Mouse (Mus musculus) CH12.LX (cell line): ENCODE measurements around the gene Esr2. TPM values are rescaled to one million over a fixed set of nuclear protein-coding genes. Genes with fewer than 3 reads are reported as not detected.

Experiments
- DNase-seq: peaks from one replicate; pipeline ENCODE4 v3.0.0-alpha.2; 2013; ENCODE audit errors: extremely low read depth
- H3K27ac ChIP-seq: 2 replicates; pipeline ENCODE4 v1.5.1; 2012; ENCODE audit warnings: low read depth, mild to moderate bottlenecking, control low read depth, moderate library complexity; ENCODE audit not compliant: insufficient read depth
- H3K27me3 ChIP-seq: replicated peaks from 2 replicates; pipeline ENCODE3; 2012; ENCODE audit warnings: inconsistent platforms
- H3K36me3 ChIP-seq, 2 experiments: replicated peaks in 1 of 2; 2 replicates each; pipeline versions ENCODE3 to v1.6.1; 2012; ENCODE audit warnings: inconsistent platforms in 1 of 2, low read length in 1 of 2, mild to moderate bottlenecking in 1 of 2, mixed read lengths in 1 of 2, moderate library complexity in 1 of 2; ENCODE audit not compliant: control insufficient read depth in 1 of 2, insufficient read depth in 1 of 2
- H3K4me1 ChIP-seq, 2 experiments: 2 replicates each; pipeline ENCODE4 v1.6.1; 2012; ENCODE audit warnings: inconsistent platforms in 1 of 2, moderate library complexity in 1 of 2; ENCODE audit not compliant: insufficient read depth in 2 of 2, control insufficient read depth in 1 of 2
- H3K4me2 ChIP-seq: 2 replicates; pipeline ENCODE4 v1.6.1; 2012; ENCODE audit warnings: low read depth, mild to moderate bottlenecking, control low read depth; ENCODE audit not compliant: poor library complexity, insufficient read depth, severe bottlenecking
- H3K4me3 ChIP-seq, 3 experiments: fragments of 150-350 bp in 1 of 3; sonication (generic) in 1 of 3; replicated peaks in 1 of 3; 2 replicates each; pipeline versions ENCODE3 to v1.5.1; 2011 to 2012; ENCODE audit warnings: low read depth in 2 of 3, low read length in 2 of 3, mild to moderate bottlenecking in 2 of 3, moderate library complexity in 2 of 3, control low read depth in 1 of 3, improper control_type of control experiment in 1 of 3, inconsistent platforms in 1 of 3, mixed read lengths in 1 of 3; ENCODE audit not compliant: poor library complexity in 1 of 3
- H3K79me2 ChIP-seq: replicated peaks from 2 replicates; pipeline ENCODE4 v1.6.1; 2012; ENCODE audit warnings: mild to moderate bottlenecking, moderate library complexity; ENCODE audit not compliant: control insufficient read depth, poor library complexity, insufficient read depth, severe bottlenecking; ENCODE audit errors: extremely low read depth
- H3K9ac ChIP-seq: 2 replicates; pipeline ENCODE4 v1.6.1; 2012; ENCODE audit warnings: low read depth, mild to moderate bottlenecking, control low read depth, moderate library complexity; ENCODE audit not compliant: insufficient read depth
- H3K9me3 ChIP-seq: replicated peaks from 2 replicates; pipeline ENCODE3; 2012; ENCODE audit warnings: low read length, inconsistent platforms, mixed read lengths
- CHD1 ChIP-seq: IDR thresholded peaks from 2 replicates; pipeline ENCODE4 v1.6.1; 2012; ENCODE audit warnings: low read depth, low read length, improper control_type of control experiment, inconsistent platforms
- CHD2 ChIP-seq: IDR thresholded peaks from 2 replicates; pipeline ENCODE4 v1.6.1; 2011; ENCODE audit warnings: low read length, improper control_type of control experiment
- ELF1 ChIP-seq: IDR thresholded peaks from 2 replicates; pipeline ENCODE4 v1.6.1; 2014; ENCODE audit warnings: low read depth, mild to moderate bottlenecking, inconsistent platforms, low read length, improper control_type of control experiment
- GABPA ChIP-seq: IDR thresholded peaks from 2 replicates; pipeline ENCODE4 v1.6.1; 2012; ENCODE audit warnings: low read depth, low read length, improper control_type of control experiment, inconsistent platforms; ENCODE audit not compliant: insufficient replicate concordance
- HCFC1 ChIP-seq: IDR thresholded peaks from 2 replicates; pipeline ENCODE4 v1.6.1; 2012; ENCODE audit warnings: low read depth, mild to moderate bottlenecking, inconsistent platforms, low read length, improper control_type of control experiment
- IRF4 ChIP-seq: IDR thresholded peaks from 2 replicates; pipeline ENCODE4 v1.6.1; 2014; ENCODE audit warnings: low read depth, mild to moderate bottlenecking, inconsistent platforms, low read length, improper control_type of control experiment
- KAT2A ChIP-seq: IDR thresholded peaks from 2 replicates; pipeline ENCODE4 v1.6.1; 2012; ENCODE audit warnings: low read length, improper control_type of control experiment, inconsistent platforms; ENCODE audit not compliant: insufficient replicate concordance
- MAFK ChIP-seq: IDR thresholded peaks from 2 replicates; pipeline ENCODE4 v1.6.1; 2011; ENCODE audit warnings: low read length, improper control_type of control experiment; ENCODE audit not compliant: insufficient replicate concordance
- MAX ChIP-seq: IDR thresholded peaks from 2 replicates; pipeline ENCODE4 v1.6.1; 2011; ENCODE audit warnings: low read length, improper control_type of control experiment
- MEF2A ChIP-seq: IDR thresholded peaks from 2 replicates; pipeline ENCODE4 v1.6.1; 2014; ENCODE audit warnings: low read depth, mild to moderate bottlenecking, inconsistent platforms, low read length, improper control_type of control experiment, borderline replicate concordance
- POLR2A ChIP-seq: IDR thresholded peaks from 2 replicates; pipeline ENCODE4 v1.6.1; 2011; ENCODE audit warnings: low read depth, mild to moderate bottlenecking, improper control_type of control experiment, low read length
- RAD21 ChIP-seq: IDR thresholded peaks from 2 replicates; pipeline ENCODE4 v1.6.1; 2011; ENCODE audit warnings: low read depth, mild to moderate bottlenecking, low read length, improper control_type of control experiment, moderate library complexity
- TBP ChIP-seq: conservative IDR thresholded peaks from 2 replicates; pipeline ENCODE4 v1.6.1; 2011; ENCODE audit warnings: low read depth, low read length, improper control_type of control experiment
- UBTF ChIP-seq: IDR thresholded peaks from 2 replicates; pipeline ENCODE4 v1.6.1; 2012; ENCODE audit warnings: low read depth, mild to moderate bottlenecking, inconsistent platforms, low read length, improper control_type of control experiment, moderate library complexity
- ZNF384 ChIP-seq: IDR thresholded peaks from 2 replicates; pipeline ENCODE4 v1.6.1; 2012; ENCODE audit warnings: low read depth, low read length, improper control_type of control experiment, inconsistent platforms
- dilution Hi-C: fragments of 300-500 bp; cut with MboI; formaldehyde crosslinking; loops from 2 replicates; pipeline ENCODE4 v1.14.3; 2020; ENCODE audit warnings: low sequenced_read_pairs; ENCODE audit not compliant: extremely low pct_unique_long_range_greater_than_20kb, extremely low pct_ligation_motif_present
- in situ Hi-C: fragments of 300-500 bp; cut with MboI; formaldehyde crosslinking; loops from 3 replicates; pipeline ENCODE4 v1.14.3; 2019; ENCODE audit warnings: low sequenced_read_pairs, low pct_ligation_motif_present, low pct_unique_long_range_greater_than_20kb, mixed read lengths
- polyA plus RNA-seq: library from polyadenylated mRNA; unstranded; fragments of >175 nt; gene quantifications from 2 replicates; pipeline ENCODE4 v1.2.1, GENCODE M21; 2012; ENCODE audit warnings: low read depth; ENCODE audit not compliant: insufficient read length
- total RNA-seq, 2 experiments: library from RNA; depleted of rRNA; stranded (reverse); fragments of 300-350 nt in 1 of 2; fragments of >200 nt in 1 of 2; gene quantifications; 2 replicates each; pipeline ENCODE4 v1.2.3; 2012 to 2014

The Esr2 gene
- total and polyA plus RNA-seq, 3 experiments = 0.04 TPM; not detected in 2

GRCm38 (mm10) chr12:76073981-76074380 is 103.1 kb downstream of the Esr2 start:
- H3K27me3 ChIP-seq = no peaks in the 10 kb centered on the region
- no peaks in the 10 kb centered on the region for H3K9me3 ChIP-seq
- no peak overlapping the region for H3K4me3 ChIP-seq
- in situ Hi-C loops = no loop called here
- peaks cover 0 to 9% of the 10 kb centered on the region in 2 experiments for H3K36me3 ChIP-seq
- no peak for DNase-seq
- H3K4me1 ChIP-seq = peaks cover 8 to 10% of the 10 kb centered on the region in 2 experiments; a peak in 3 of 4 replicates
- no peaks in the 10 kb centered on the region for H3K79me2 ChIP-seq
- no peak for TF ChIP-seq GABPA
- TF ChIP-seq RAD21 = no peak
- no peak for TF ChIP-seq CHD2
- TF ChIP-seq MAFK = no peak
- TF ChIP-seq IRF4 = no peak
- TF ChIP-seq HCFC1 = no peak
- no peak for TF ChIP-seq TBP
- no peak for TF ChIP-seq MEF2A
- no peak for TF ChIP-seq ELF1
- TF ChIP-seq, all 38 proteins: peak for 0
- H3K4me2 ChIP-seq = no peak overlapping the region
- dilution Hi-C loops = no loop called here
- H3K27ac ChIP-seq = no peak overlapping the region
- no peak overlapping the region for H3K9ac ChIP-seq

GRCm38 (mm10) chr12:76073066-76073826 is 103.8 kb downstream of the Esr2 start:
- in situ Hi-C loops (no loop called here), dilution Hi-C loops (no loop called here)
- Histone ChIP-seq H3K4me3 (no peak overlapping the region), H3K27me3 (no peaks in the 10 kb centered on the region), H3K4me2 (no peak overlapping the region), H3K27ac (no peak overlapping the region), H3K9ac (no peak overlapping the region), H3K36me3 (peaks cover 0 to 7% of the 10 kb centered on the region in 2 experiments), H3K9me3 (no peaks in the 10 kb centered on the region), H3K79me2 (no peaks in the 10 kb centered on the region), H3K4me1 (peaks cover 8 to 10% of the 10 kb centered on the region in 2 experiments; a peak in 3 of 4 replicates)
- no peak for DNase-seq
- no peak for TF ChIP-seq RAD21
- TF ChIP-seq POLR2A = no peak
- TF ChIP-seq MAX = no peak
- no peak for TF ChIP-seq UBTF
- no peak for TF ChIP-seq KAT2A
- TF ChIP-seq ZNF384 = no peak
- no peak for TF ChIP-seq CHD2
- no peak for TF ChIP-seq CHD1
